Mouse (Mus musculus): ENCODE data around the gene Fut2.
A peak's percentile ranks its signal among the peaks of the same experiment; 100 is the strongest.

Gene Fut2

DNA sequence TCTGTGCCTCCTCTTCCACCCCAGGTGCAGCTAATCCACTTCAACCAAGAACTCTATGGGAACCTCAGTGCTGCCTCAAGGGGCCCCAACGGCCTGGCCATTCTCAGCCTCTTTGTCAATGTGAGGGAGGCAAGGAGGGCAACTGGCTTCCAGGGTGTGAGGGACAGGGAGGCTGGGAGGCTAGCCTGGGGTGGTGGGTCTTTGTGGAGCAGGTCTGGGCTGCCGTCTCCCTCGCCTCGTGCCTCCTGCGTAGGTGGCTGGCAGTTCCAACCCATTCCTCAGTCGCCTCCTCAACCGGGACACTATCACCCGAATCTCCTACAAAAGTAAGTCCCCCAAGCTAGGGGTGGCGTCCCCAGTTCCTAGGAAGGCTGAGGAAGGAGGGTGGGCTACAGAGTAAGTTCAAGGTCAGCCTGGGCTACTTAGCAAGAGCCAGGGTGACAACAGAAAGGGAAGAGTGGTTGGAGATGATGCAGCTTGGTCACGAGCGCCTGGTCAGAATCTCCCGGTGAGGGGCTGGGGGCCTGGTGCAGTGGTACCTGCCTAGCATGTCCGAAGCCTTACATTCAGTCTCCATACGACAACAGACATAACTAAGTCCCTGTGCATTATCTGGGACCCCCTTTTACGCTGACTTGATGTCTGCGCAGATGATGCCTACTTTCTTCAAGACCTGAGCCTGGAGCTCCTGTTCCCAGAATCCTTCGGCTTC lies 36.8 kb upstream of the Fut2 start:
- no peak for DNase-seq (ENCODE audit: low spot score)

DNA sequence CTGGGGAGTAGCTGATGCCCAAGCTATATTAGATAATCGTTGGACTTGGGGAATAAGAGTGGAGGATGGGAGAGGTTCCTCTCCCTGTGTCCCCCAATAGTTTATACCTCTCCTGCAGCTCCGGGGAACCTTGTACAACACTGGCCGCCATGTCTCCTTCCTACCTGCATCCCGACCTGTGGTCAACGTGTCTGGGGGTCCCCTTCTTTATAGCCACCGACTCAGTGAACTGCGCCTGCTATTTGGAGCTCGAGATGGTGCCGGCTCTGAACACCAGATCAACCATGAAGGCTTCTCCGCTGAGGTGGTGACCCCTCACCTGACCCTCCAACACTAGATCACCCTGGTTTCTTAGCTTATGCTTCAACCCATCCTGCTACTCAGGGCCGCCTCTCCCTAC lies 36.1 kb upstream of the Fut2 start:
- DNase-seq (ENCODE audit: low spot score), result no peak

- peak; percentile 23 for DNase-seq (ENCODE audit: low spot score)
Observed at GRCm38 (mm10) chr7:45701607-45702006, 35.4 kb upstream of the Fut2 start.

DNA sequence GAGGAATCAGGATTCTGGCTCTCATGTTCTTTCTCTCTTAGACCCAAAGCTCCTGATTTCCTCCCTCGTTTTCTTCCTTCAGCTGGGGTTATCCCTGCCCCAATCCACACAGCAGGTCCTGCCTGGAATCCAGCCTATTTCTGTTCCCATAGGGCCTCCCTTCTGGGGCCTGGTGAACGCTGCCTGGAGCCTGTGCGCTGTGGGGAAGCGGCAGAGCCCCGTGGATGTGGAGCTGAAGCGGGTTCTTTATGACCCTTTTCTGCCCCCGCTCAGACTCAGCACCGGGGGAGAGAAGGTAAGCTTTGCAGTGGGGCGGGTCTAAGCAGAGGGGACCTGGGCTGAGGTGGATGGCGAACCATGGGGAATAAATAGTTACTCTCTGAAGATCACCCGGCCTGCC lies 34.9 kb upstream of the Fut2 start:
- DNase-seq (ENCODE audit: low spot score), result peak; percentile 41

DNA sequence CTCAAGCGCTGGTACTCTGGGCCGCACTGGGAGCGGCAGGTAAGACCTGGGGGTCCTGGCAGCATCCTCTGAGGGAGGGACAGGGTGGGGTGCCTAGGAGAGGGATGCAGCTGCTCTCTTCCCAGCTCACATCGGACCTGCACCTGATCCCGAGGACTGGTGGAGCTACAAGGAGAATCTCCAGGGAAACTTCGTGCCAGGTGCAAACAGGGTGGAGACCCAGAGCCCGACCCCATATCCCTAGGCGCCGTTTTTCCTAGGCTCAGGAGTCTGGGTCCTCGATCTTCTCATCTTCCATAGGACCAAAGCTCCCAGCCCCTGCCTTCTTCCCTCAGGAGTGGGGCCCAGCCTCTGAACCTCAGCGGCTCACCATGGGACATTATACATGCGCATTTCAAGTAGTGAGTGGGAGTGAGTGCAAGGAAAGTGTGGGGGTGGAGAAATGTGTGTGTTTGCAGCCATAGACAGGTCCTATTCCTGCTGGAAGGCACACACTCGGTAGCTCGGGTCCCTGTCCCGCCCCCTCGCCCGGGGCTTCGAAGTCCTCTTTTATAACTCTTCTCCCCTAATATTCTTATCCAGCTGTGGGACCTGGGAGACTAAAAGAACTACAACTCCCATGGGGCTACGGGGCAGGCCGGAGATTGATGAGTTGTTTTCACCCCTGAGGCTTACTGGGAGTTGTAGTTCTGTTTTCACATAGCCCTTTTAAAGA lies 34.3 kb upstream of the Fut2 start:
- DNase-seq (ENCODE audit: low spot score), result peak; percentile 82

GRCm38 (mm10) chr7:45699523-45700141 lies 33.4 kb upstream of the Fut2 start, which contains the start of gene Car11:
TSS of gene Car11 (plus strand) at chr7:45699843.
- DNase-seq (ENCODE audit: low spot score), result peak; percentile 26

GRCm38 (mm10) chr7:45697894-45698293 lies 31.7 kb upstream of the Fut2 start:
- DNase-seq (ENCODE audit: low spot score), result no peak

GRCm38 (mm10) chr7:45695098-45695497 lies 28.9 kb upstream of the Fut2 start:
- DNase-seq (ENCODE audit: low spot score), result no peak

GRCm38 (mm10) chr7:45693921-45694591 lies 27.9 kb upstream of the Fut2 start, which contains the start of gene Sec1:
TSS of gene Sec1 (minus strand) at chr7:45694402.
- DNase-seq (ENCODE audit: low spot score), result peak; percentile 86

DNA sequence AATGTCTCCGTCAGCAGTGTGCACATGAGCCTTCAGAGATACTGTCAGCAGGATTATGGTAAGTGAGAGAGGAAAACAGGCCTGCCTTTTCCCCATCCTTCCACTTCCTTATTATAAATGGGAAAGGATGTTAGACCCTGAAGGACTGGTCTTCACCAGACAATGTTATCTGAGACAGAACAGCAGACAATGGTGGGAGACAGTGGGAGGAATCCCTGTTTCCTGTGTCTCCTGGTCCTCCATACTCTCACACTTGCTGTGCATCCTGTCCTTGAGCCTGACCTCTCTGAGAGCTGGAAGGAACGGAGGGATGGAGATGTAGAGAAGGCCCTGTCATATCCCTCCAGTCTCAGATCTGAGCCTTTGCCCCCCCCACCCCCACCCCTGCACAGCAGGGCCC lies 26.2 kb upstream of the Fut2 start:
- no peak for DNase-seq (ENCODE audit: low spot score)

- peak; percentile 76 for DNase-seq (ENCODE audit: low spot score)
Observed at GRCm38 (mm10) chr7:45689800-45690199, 23.6 kb upstream of the Fut2 start.

- no peak for DNase-seq (ENCODE audit: low spot score)
Observed at GRCm38 (mm10) chr7:45689099-45689498, 22.9 kb upstream of the Fut2 start.

GRCm38 (mm10) chr7:45686841-45687240 lies 20.6 kb upstream of the Fut2 start:
- no peak for DNase-seq (ENCODE audit: low spot score)

- DNase-seq (ENCODE audit: low spot score), result no peak
Observed at GRCm38 (mm10) chr7:45685811-45686210, 19.6 kb upstream of the Fut2 start.

DNA sequence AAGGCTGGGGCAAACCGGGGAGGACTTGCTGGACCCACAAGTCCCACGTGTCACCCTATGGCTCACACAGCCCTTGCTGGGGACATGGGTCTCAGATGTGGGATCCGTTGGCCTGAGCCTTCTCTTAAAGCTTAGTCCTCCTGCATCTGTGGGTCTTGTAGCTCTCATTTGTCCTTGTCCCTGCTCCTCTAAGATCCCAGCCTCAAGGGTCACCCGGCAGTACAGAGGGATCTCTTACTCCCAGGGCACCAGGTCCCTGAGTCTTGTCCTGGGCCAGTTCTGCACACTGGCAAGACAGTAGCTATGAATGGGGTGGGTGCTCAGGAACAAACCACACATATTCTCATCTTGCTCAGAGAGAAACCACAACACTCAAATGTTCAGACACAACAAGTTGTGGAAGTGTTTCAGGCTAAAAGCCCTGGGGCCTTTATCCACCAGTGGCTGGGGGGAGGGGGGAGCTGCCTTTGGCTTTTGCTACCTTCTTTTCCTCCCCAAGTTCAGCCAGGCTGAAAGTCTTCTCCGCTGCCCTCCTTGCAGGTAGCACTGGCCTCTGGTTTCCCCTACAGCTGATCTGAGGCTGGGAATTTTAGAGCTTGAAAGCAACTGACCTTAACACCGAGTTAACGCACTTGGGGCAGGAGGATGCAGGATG lies 17.3 kb upstream of the Fut2 start, which contains the start of gene Ntn5:
TSS of gene Ntn5 (plus strand) at position 627 of the 655 bp plus-strand sequence.
- no peak for DNase-seq (ENCODE audit: low spot score)

GRCm38 (mm10) chr7:45682144-45683126 lies 16.2 kb upstream of the Fut2 start:
- peak; percentile 75 for DNase-seq (ENCODE audit: low spot score)

DNA sequence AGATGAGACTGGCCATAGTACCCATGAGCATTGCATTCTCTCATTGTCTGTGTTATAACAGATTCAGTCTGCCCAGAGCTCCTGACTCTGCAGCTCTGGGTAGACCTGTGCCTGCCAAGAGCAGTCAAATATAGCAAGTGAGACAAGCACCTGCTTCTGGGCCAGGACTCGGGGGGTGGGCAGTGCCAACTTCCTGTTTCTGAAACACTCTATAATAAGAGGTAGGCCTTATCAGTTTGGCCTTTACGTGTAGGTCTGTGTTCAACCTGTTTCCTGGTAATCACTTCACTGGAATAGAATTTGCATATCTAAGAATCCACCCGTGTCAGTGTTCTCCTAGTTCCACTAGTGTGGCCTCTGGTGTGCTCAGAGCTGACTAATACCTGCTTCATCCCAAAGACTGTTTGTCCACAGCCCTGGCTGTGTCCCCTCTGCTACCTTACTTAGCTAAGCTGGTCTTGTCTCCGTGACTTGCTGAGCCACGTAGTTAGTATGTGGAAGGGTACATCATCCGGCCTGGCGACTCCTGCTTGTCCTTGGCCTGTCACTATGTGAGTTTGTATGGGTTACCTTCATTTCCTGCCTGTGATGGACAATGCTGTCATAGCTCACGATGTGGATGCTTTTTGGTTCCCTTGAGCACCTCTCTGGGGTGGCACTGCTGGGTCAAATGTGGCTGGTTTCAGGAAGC lies 15.0 kb upstream of the Fut2 start:
- no peak for DNase-seq (ENCODE audit: low spot score)

- no peak for DNase-seq (ENCODE audit: low spot score)
Observed at GRCm38 (mm10) chr7:45679966-45680621, 13.9 kb upstream of the Fut2 start.

DNA sequence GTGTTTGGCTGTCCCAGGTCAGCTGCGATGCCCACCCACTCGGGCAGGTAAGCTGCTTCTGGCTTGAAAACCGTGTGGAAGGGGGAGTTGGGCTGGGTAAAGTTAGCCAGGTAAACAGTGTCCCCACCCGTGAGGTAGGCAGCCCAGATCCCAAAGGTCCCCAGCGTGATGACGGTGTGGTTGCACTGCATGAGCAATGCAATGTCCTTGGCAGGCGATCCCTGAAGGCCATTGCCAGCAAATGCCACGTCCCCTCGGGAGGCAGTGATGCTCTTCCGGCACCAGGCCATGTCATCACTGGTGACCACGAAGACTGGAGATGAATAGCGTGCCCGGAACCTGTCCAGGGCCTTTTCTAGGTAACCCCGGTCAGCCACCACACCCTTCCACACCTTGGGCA lies 12.3 kb upstream of the Fut2 start:
- no peak for DNase-seq (ENCODE audit: low spot score)
